Mouse (Mus musculus): ENCODE results near the gene Bcl2l11.

DNA sequence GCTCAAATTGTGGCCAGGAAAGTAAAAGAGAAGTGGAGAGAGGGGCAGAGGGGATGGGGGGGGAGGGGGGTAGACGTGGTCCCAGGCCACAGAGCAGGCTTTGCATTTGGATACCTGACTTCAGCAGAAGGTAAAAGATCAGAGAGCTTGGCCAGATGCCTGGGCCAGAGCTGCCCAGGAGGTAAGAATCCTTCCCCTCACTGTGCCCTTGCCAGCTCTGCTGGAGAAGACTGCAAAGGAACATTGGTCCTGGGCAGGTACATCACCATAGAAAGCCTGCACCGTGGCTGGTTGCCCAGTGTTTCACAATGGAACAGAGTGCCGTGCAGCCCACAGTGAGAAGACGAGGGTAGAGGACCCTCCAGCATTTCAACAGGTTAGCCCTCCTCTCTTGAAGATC, 67.6 kb downstream of the Bcl2l11 start:
- TF ChIP-seq CTCF (IDR thresholded peaks at IDR 0.05) (no peak), POLR2A (IDR thresholded peaks at IDR 0.05; ENCODE audit: insufficient read depth, low read depth, low read length) (no peak), EP300 (IDR thresholded peaks at IDR 0.05; ENCODE audit: insufficient read depth, low read depth, low read length) (no peak)
